Mouse (Mus musculus) small intestine, adult 2 months (tissue): ENCODE measurements around the gene Mtmr4. TPM values are rescaled to one million over a fixed set of nuclear protein-coding genes. Genes with fewer than 3 reads are reported as not detected.
A peak's percentile ranks its signal among the peaks of the same experiment; 100 is the strongest.

Experiments used
- H3K27ac ChIP-seq: fragments of 200-500 bp; 2 replicates; pipeline ENCODE4 v1.5.1; 2012; ENCODE audit warnings: low read depth, low read length, control low read depth, inconsistent platforms; ENCODE audit not compliant: insufficient read depth
- H3K27me3 ChIP-seq: fragments of 200-500 bp; 2 replicates; pipeline ENCODE4 v1.6.1; 2012; ENCODE audit warnings: mild to moderate bottlenecking, moderate library complexity, low read length, inconsistent platforms; ENCODE audit not compliant: control insufficient read depth, insufficient read depth
- H3K36me3 ChIP-seq: fragments of 200-500 bp; 2 replicates; pipeline ENCODE4 v1.6.1; 2012; ENCODE audit warnings: mild to moderate bottlenecking, low read length, control low read depth, inconsistent platforms; ENCODE audit not compliant: control insufficient read depth, insufficient read depth
- H3K4me1 ChIP-seq: fragments of 200-500 bp; 2 replicates; pipeline ENCODE4 v1.6.1; 2012; ENCODE audit warnings: low read length, inconsistent platforms, mixed read lengths; ENCODE audit not compliant: control insufficient read depth, insufficient read depth, insufficient read length
- H3K4me3 ChIP-seq: fragments of 200-500 bp; 2 replicates; pipeline ENCODE4 v1.5.1; 2012; ENCODE audit warnings: low read depth, mild to moderate bottlenecking, control low read depth, inconsistent platforms, low read length, moderate library complexity
- CTCF ChIP-seq: fragments of 200-500 bp; IDR thresholded peaks from 2 replicates; pipeline ENCODE4 v1.5.1; 2012; ENCODE audit warnings: low read depth, mild to moderate bottlenecking, control low read depth, inconsistent platforms, low read length, moderate library complexity, mixed read lengths; ENCODE audit not compliant: insufficient replicate concordance, insufficient read length; ENCODE audit errors: extremely low read depth
- POLR2A ChIP-seq: fragments of 200-500 bp; IDR thresholded peaks from 2 replicates; pipeline ENCODE4 v1.6.1; 2012; ENCODE audit warnings: low read depth, mild to moderate bottlenecking, control low read depth, inconsistent platforms, low read length, moderate library complexity
- WGBS: fragments of 180-500 bp; shearing (Covaris S2); methylation state at CpG from one replicate; pipeline ENCODE4 v1.1.7; 2018; 5-methylcytosine and 5-hydroxymethylcytosine counted together
- polyA plus RNA-seq: library from polyadenylated mRNA; depleted of rRNA; stranded (reverse); fragments of >200 nt; gene quantifications from 2 replicates; pipeline ENCODE4 v1.2.3, GENCODE M21; 2012

Gene Mtmr4
- polyA plus RNA-seq, 1 experiment = 60.0 TPM

DNA sequence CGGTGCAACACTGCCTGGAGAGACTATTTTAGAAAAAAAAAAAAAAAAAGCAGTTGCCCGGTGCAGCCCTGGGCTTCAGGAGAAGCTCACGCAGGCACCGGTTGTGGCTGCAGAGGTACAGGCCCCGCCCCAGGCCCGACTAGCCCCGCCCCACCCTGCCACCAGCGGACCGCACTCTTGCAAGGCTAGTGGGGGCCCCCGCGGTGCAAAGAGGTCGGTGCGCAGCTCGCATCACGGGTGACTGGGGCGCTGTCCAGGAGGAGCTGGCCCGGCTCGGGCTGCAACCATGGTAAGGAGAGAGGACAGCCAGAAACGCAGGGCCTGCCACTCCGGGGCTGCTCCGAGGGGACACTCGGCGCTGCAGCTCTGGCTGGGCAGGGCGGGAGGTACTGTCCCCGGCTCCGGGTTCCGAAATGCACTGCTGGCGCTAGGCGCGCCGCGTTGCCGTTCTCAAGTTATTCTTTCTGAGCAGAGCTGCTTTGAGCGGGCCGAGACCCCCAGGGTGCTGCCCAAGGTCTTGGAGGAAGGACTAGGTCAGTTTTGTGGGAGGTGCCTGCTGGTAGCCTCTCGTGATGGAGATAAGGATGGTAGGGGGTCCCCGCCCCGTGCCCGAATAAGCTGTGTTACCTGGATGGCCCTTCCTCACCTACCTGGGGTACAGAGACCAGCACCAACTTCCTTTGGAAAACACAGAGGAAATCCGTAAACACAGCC is 13.6 kb upstream of the Mtmr4 start:
- no peak for TF ChIP-seq CTCF
- TF ChIP-seq POLR2A = no peak; the same call in 1 of the 2 replicates
- Histone ChIP-seq H3K4me1 (peaks cover 11% of the 10 kb centered on the region; the same call in 1 of the 2 replicates), H3K36me3 (no peaks in the 10 kb centered on the region), H3K4me3 (peak overlapping the region; percentile 69), H3K27me3 (peaks cover 4% of the 10 kb centered on the region), H3K27ac (peak overlapping the region; percentile 63)
- 1% methylated on average over 40 of the region's 40 CpGs for WGBS

- TF ChIP-seq CTCF (no peak), POLR2A (no peak)
- Histone ChIP-seq H3K4me1 (peaks cover 14% of the 10 kb centered on the region; the same call in 1 of the 2 replicates), H3K27ac (peak overlapping the region; percentile 63), H3K4me3 (peak overlapping the region; percentile 69), H3K27me3 (peaks cover 4% of the 10 kb centered on the region), H3K36me3 (no peaks in the 10 kb centered on the region)
- 34% methylated on average over 10 of the region's 10 CpGs for WGBS
Measured at GRCm38 (mm10) chr11:87578963-87579601, 12.9 kb upstream of the Mtmr4 start.

DNA sequence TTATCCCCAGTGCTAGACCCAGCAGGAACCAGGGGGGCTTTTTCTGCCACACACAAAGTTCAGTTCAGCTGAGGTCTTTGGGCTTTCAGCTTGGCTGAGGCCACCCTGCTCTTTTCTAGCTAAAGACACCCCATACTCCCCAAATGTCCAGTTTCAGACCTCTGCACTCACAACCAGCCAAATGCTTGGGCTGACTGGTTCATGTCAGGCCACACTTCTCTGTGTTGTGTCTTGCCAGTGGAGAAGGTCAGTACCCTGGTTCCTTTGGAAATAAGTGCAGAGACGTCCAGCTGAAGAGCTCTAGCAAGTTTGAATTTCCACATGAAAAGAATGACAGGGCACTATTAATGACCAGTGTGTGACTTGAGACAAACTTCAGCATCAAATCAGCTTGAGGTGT is 12.2 kb upstream of the Mtmr4 start:
- peaks cover 4% of the 10 kb centered on the region for H3K27me3 ChIP-seq
- no peaks in the 10 kb centered on the region for H3K36me3 ChIP-seq
- peak overlapping the region; percentile 47; the same call in 1 of the 2 replicates for H3K4me3 ChIP-seq
- H3K4me1 ChIP-seq = peaks cover 16% of the 10 kb centered on the region
- WGBS = 69% methylated on average over 1 of the region's 1 CpGs
- H3K27ac ChIP-seq = peak overlapping the region; percentile 54
- TF ChIP-seq POLR2A (no peak), CTCF (no peak)

DNA sequence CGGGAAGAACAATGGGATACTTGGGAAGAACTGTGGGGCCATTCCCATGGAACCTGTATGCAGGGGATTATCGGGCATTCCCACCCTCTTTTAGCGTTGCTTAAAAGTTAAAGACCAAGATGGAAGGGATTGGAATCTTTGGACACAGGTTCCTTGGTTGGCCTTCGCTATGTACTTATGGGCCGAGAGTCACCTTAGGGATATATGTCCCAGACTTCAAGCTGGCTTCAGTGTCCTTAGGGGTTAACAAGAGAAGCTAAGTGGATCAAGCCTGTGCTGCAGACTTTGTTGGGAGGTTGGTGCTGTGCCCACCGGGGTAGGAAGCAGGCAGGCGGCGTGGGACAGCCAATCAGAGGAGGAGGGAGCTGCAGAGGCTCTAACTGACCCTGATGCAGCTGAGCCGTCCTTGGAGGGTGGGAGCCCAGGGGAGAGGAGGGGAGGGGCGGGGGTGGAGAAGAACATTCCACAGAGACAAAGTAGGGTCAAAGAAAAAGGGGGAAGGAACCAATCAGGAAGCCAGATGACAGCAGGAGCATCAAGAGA is 11.3 kb upstream of the Mtmr4 start:
- H3K27me3 ChIP-seq = peaks cover 4% of the 10 kb centered on the region
- peak overlapping the region; percentile 19; the same call in 1 of the 2 replicates for H3K27ac ChIP-seq
- peak overlapping the region; percentile 15; the same call in 1 of the 2 replicates for H3K4me3 ChIP-seq
- WGBS = 58% methylated on average over 10 of the region's 10 CpGs
- no peak for TF ChIP-seq POLR2A
- no peaks in the 10 kb centered on the region for H3K36me3 ChIP-seq
- H3K4me1 ChIP-seq = peaks cover 16% of the 10 kb centered on the region

DNA sequence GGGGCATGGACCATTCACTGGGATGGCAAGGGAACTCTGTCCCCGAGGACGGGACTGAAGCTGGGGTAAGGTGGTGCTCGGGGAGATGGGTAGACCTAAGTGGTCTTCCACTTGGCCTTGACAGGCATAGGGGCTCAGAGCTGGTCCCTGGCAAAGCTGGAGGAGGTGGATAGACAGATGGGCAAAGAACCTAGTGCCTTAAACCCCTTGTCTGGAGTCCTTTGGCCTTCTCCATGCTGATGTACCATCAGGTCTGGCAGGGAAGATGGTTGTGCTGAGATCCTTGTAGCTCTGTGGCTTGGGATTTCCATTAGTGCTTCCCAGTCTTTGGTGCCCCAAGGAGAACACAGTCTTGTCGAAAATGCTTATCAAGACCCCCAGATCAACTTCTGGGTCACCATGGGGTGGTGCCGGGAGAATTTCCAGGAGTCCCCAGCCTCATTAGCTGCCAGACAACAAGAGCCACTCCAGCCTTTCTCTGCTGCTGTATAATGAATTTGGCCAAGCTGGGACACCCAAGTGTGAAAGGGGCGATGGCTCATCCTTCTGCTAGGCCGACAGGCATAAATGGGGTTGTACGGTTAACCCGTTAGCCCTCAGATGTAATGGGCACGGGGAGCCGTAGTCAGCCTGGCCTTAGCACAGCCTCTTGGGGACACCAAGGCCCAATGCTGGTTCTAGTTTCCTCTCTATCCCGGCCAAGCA is 10.6 kb upstream of the Mtmr4 start:
- Histone ChIP-seq H3K36me3 (no peaks in the 10 kb centered on the region), H3K4me3 (peak overlapping the region; percentile 15; the same call in 1 of the 2 replicates), H3K27me3 (peaks cover 4% of the 10 kb centered on the region), H3K27ac (peak overlapping the region; percentile 19), H3K4me1 (peaks cover 16% of the 10 kb centered on the region)
- TF ChIP-seq POLR2A (no peak), CTCF (no peak)
- whole genome bisulfite sequencing = 83% methylated on average over 12 of the region's 12 CpGs

GRCm38 (mm10) chr11:87581933-87582710 is 9.8 kb upstream of the Mtmr4 start:
- peaks cover 16% of the 10 kb centered on the region for H3K4me1 ChIP-seq
- H3K27me3 ChIP-seq = peaks cover 4% of the 10 kb centered on the region
- WGBS = 71% methylated on average over 8 of the region's 8 CpGs
- H3K4me3 ChIP-seq = no peak overlapping the region
- H3K27ac ChIP-seq = no peak overlapping the region
- TF ChIP-seq POLR2A = no peak
- TF ChIP-seq CTCF = no peak
- no peaks in the 10 kb centered on the region for H3K36me3 ChIP-seq
